ENCODE assay signal across 8 mouse cellular contexts in genomic region chr15:84668938-84669747, GRCm38 (mm10). TPM values are rescaled to one million over a fixed set of nuclear protein-coding genes. Genes with fewer than 3 reads are reported as not detected.
DNase-seq lines count a peak whose midpoint lies in the region; ATAC-seq lines count a peak whose summit lies in the region.

TSS of gene Prr5 (plus strand) at chr15:84669620.

- no peaks in the 10 kb centered on the region for H3K36me3 ChIP-seq in forebrain, embryonic 10.5 days (replicated peaks)
- no peaks in the 10 kb centered on the region for H3K36me3 ChIP-seq in forebrain, embryonic 14.5 days (ENCODE audit: control insufficient read depth, insufficient read depth, low read length)

- no peak for DNase-seq in forebrain, embryonic 10.5 days (ENCODE audit: extremely low spot score, low spot score)
- no peak for DNase-seq in forebrain, embryonic 14.5 days (ENCODE audit: low spot score)
- DNase-seq in thymus, postnatal 0 days (ENCODE audit: low spot score) = no peak
- no peak for DNase-seq in thymus, postnatal 14 days
- no peak for DNase-seq in layer of hippocampus, postnatal 25 days (ENCODE audit: extremely low spot score in 1 of 2, low spot score in 1 of 2)
- no peak for DNase-seq in spleen, postnatal 4 days (ENCODE audit: low spot score in 2 of 2)
- DNase-seq in adrenal gland, adult 2 months = no peak

- ATAC-seq in forebrain, embryonic 14.5 days = no peak
- ATAC-seq in neutrophil, adult 5-6 weeks (ENCODE audit: extremely low read depth, insufficient number of reproducible peaks, low FRiP score, poor library complexity, severe bottlenecking) = no peak

- no peak within 1 kb of the TSS for H3K4me3 ChIP-seq in forebrain, embryonic 10.5 days
- no peak within 1 kb of the TSS for H3K4me3 ChIP-seq in forebrain, embryonic 14.5 days (ENCODE audit: low read depth, low read length)

- H3K9me3 ChIP-seq in forebrain, embryonic 10.5 days = no peaks in the 10 kb centered on the region
- H3K9me3 ChIP-seq in forebrain, embryonic 14.5 days (replicated peaks; ENCODE audit: control insufficient read depth, low read length) = no peaks in the 10 kb centered on the region

- H3K27ac ChIP-seq in forebrain, embryonic 10.5 days = no peak within 1 kb of the TSS
- no peak within 1 kb of the TSS for H3K27ac ChIP-seq in forebrain, embryonic 14.5 days (ENCODE audit: low read depth, low read length)

- H3K27me3 ChIP-seq in forebrain, embryonic 10.5 days (ENCODE audit: poor library complexity, severe bottlenecking) = peaks cover 32% of the 10 kb centered on the region
- H3K27me3 ChIP-seq in forebrain, embryonic 14.5 days (replicated peaks; ENCODE audit: control insufficient read depth, insufficient read depth, low read length) = no peaks in the 10 kb centered on the region

- no peak within 1 kb of the TSS for H3K4me2 ChIP-seq in forebrain, embryonic 14.5 days (ENCODE audit: low read length)

- H3K9ac ChIP-seq in forebrain, embryonic 14.5 days (ENCODE audit: low read length) = no peak within 1 kb of the TSS

- H3K4me1 ChIP-seq in forebrain, embryonic 10.5 days = peaks cover 22% of the 10 kb centered on the region
- peaks cover 2% of the 10 kb centered on the region; the same call in 1 of the 2 replicates for H3K4me1 ChIP-seq in forebrain, embryonic 14.5 days (ENCODE audit: control insufficient read depth, insufficient read depth, low read length)

- 87% methylated on average over 14 of the region's 14 CpGs for WGBS in forebrain, embryonic 10.5 days
- WGBS in forebrain, embryonic 14.5 days = 80% methylated on average over 14 of the region's 14 CpGs

RNA-seq across cellular contexts. Expression of gene Prr5, which starts in this region (rescaled TPM):
- polyA plus RNA-seq in forebrain, embryonic 10.5 days (2016; fragmentation: Nextera tagmentation; extraction: Ambion mirVana) = 14.1 and 14.3 TPM in 2 replicates
- 9.0 and 10.5 TPM in 2 replicates for polyA plus RNA-seq in forebrain, embryonic 14.5 days (2014; fragmentation: Nextera tagmentation; extraction: Ambion mirVana)
- polyA plus RNA-seq in thymus, postnatal 0 days (2015; fragmentation: Nextera tagmentation; extraction: Ambion mirVana) = 13.3 and 13.7 TPM in 2 replicates
- 10 to 100 TPM; 10.1 to 16.9 TPM for total RNA-seq in layer of hippocampus, postnatal 25 days (2021)
- 28.9 and 29.6 TPM in 2 replicates for total RNA-seq in neutrophil, adult 5-6 weeks (2017)
- total RNA-seq in adrenal gland, adult 2 months (2021) = 1 to 10 TPM; 7.0 to 9.4 TPM
- polyA plus RNA-seq in adrenal gland, adult 2 months (2012; rRNA removed) = 15.7 and 26.7 TPM in 2 replicates
